Mouse (Mus musculus): ENCODE measurements around the gene Itpr1.
A peak's percentile ranks its signal among the peaks of the same experiment; 100 is the strongest.
"Not testable (repeated sequence)": the region's sequence is repeated elsewhere in the genome, so short reads cannot be mapped to it uniquely, and the experiment has no call there.

The Itpr1 gene

GRCm38 (mm10) chr6:108554389-108554788, 341.5 kb downstream of the Itpr1 start:
- DNase-seq = no peak

GRCm38 (mm10) chr6:108554878-108555277, 342.0 kb downstream of the Itpr1 start:
- no peak for DNase-seq

DNA sequence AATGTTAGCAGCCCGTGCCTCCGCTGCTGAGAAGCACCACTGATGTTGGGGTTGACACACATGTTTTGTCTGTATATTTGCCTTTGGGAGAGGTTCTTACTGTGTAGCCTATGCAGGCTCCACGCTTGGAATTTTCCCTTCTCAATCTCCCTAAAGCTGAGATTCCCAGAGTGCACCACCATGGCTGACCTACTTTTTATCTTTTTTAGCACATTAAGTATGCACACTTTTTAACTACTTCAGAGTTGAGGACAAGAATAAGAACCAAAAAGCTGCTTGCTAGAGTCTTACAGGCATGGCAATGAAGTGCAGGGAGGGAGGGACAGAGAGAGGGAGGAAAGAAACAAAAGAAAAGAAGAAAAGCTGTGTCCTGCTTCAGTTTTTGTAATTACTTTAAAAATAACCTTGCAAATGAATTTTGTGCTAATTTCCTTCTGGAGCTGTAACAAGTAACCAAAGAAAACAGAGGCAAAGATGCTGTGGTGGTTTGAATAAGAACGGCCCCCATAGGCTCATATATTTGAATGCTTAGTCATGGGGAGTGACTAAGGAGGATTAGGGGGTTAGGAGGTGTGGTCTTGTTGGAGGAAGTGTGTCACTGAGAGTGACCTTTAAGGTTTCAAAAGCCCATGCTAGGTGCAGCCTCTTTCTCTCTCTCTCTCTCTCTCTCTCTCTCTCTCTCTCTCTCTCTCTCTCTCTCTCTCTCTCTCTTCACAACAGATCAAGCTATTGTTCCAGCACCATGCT, 344.9 kb downstream of the Itpr1 start:
- DNase-seq = no peak

GRCm38 (mm10) chr6:108559226-108559625, 346.3 kb downstream of the Itpr1 start:
- not testable (repeated sequence) for DNase-seq

GRCm38 (mm10) chr6:108562971-108563370, 350.1 kb downstream of the Itpr1 start:
- no peak for DNase-seq

GRCm38 (mm10) chr6:108565447-108565846, 352.6 kb downstream of the Itpr1 start:
- not testable (repeated sequence) for DNase-seq

DNA sequence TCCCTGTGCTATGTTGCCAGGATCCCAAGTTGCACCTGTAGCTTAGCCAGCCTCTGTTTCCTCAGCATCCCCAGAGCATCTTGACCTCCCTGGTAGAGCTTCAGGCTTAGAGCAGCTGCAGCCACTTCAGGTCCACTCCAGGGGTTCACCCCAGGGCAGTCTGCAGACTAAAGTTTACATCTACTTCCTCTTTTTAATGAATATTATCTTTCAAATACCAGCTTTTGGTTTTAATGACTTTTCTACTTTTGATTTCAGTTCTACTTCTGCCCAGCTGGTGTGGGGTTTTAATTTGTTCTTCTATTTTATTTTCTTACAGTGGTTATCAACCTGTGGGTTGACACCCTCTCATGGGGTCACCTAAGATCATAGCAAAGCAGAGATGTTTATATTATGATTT, 353.7 kb downstream of the Itpr1 start:
- no peak for DNase-seq

GRCm38 (mm10) chr6:108569460-108570187, 356.7 kb downstream of the Itpr1 start:
- peak; percentile 60 for DNase-seq

DNA sequence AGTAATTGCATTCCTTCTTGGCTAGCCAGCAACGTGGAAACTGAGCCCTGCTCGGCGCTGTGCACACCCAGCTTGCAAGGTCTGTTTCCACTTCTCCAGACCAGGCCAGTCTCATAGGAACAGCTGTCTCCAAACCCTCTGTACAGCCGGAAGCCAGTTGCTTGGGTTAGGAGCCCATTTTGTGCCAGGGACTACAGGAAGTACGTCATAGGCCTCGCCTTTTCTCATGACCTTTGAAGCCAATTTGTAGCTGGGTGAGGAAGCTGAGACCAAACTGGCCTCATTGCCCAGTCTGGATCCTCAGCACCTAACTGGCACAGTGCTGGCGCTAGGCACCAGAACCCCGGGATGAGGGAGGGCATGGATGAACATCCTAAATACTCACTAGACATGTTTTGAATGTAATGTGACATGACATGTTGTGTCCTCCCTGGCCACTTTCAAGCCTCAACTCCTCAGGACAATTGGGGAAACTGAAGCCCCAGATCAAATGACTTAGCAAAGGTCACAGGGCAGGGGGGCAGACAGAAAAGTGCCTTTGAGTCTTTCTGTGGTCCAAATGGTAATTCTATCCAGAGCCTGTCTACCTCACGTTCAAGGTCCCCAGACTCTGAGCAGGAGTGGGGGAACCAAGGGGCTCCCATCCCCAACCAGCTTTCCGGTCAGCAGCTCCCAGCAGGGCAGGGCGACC, 357.6 kb downstream of the Itpr1 start:
- peak; percentile 83 for DNase-seq

- DNase-seq = peak; percentile 91
These were observed 358.2 kb downstream of the Itpr1 start for GRCm38 (mm10) chr6:108571042-108571590.

GRCm38 (mm10) chr6:108572646-108573045, 359.8 kb downstream of the Itpr1 start:
- DNase-seq = no peak

- no peak for DNase-seq
These were observed 364.2 kb downstream of the Itpr1 start for GRCm38 (mm10) chr6:108577056-108577455.

DNA sequence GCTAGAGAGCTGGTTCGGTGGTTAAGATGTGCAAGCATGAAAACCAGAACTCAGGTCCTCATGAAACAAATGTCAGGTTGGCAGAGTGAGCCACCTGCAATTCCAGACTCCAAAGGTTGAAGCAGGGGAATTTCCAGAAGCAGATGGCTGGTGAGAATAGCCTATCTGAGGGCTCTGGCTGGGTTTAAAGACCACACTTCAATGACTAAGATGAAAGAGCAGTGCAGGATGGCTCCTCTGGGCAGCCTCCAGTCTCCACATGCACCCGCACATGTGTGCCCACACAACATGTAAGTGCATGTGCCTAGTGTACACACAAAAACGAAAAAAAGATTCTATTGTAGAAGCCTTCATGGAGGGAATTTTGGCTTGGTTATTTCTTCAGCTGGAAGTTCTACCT, 375.5 kb downstream of the Itpr1 start:
- DNase-seq = no peak

DNA sequence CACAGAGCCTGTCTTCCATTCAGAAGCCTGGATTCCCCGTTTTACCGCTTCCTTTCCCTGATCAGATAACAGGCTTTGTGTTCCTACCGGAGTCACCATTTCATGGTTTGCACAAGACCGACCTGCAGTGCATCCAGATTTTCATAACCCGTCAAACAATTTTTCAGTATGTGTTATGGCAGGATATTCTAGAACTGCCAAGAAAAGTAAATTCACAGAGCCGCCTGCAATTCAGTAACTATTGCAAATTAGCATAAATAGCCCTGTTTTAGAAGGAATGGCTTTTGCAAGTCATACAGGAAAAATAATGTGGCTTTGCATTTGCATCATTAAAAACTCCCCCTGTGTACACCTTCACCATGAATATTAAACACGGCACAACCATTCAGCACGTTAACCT, 379.3 kb downstream of the Itpr1 start:
- no peak for DNase-seq

- no peak for DNase-seq
These were observed 379.7 kb downstream of the Itpr1 start for GRCm38 (mm10) chr6:108592636-108593035.

GRCm38 (mm10) chr6:108594171-108594841, 381.4 kb downstream of the Itpr1 start:
- DNase-seq = no peak

DNA sequence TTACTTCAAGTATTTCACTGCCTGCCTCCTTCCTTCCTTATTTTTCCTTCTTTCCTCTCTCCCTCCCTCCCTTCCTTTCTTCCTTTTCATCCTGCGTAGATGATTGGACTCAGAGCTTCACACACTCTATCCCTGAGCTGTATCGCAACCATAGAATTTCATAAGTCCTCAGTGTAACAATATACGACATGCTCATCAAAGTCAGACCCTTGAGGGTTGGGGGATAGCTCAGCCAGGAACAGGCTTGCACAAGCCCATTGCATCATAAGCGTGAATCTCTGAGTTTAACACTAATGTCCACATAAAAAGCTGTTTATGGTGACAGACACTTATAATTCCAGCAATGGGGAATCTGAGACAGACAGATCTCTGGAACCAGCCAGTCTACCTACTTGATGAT, 385.8 kb downstream of the Itpr1 start:
- no peak for DNase-seq

DNA sequence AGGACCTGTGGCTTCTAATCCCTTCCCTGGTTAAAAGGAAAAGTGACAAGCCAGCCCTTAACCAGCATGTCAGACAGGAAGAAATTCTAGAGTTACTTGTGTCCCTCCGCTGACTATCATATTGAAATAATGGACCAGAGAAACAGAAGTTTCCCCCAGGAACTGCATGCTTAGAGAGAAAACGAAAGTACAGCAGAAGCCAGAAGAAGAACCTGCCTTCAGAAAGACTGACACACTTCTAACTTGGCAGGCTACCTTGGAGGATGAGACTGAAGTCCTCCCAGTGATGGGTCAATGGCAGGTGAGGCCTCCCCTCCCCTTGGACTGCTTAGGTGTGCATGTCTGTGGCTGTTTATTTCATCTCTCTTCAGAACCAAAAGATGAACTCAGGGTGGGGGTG, 386.4 kb downstream of the Itpr1 start:
- DNase-seq = no peak

All from kidney, adult 9 months (tissue).